Mouse (Mus musculus) frontal cortex, postnatal 25 days (tissue): ENCODE measurements around the gene Gm20517.

ENCODE experiments used
- DNase-seq, 2 experiments: peaks; one replicate each; pipeline ENCODE4 v3.0.0; 2022; ENCODE audit warnings: low spot score in 2 of 2

The Gm20517 gene

GRCm38 (mm10) chr17:47708972-47709371 is 97.6 kb downstream of the Gm20517 start:
- no peak for DNase-seq

GRCm38 (mm10) chr17:47710036-47710435 is 98.6 kb downstream of the Gm20517 start:
- DNase-seq: no peak

- no peak for DNase-seq
These were observed 100.5 kb downstream of the Gm20517 start for GRCm38 (mm10) chr17:47711883-47712282.

GRCm38 (mm10) chr17:47712889-47713571 is 101.6 kb downstream of the Gm20517 start:
- DNase-seq: no peak

- no peak for DNase-seq
These were observed 103.6 kb downstream of the Gm20517 start for GRCm38 (mm10) chr17:47715037-47715436.

- DNase-seq: no peak
These were observed 109.8 kb downstream of the Gm20517 start for GRCm38 (mm10) chr17:47721183-47721582.

- no peak for DNase-seq
These were observed 115.2 kb downstream of the Gm20517 start, which contains the start of gene Pgc for GRCm38 (mm10) chr17:47726566-47726965. Pgc (plus strand) TSS chr17:47726842.

- DNase-seq: no peak
These were observed 119.5 kb downstream of the Gm20517 start for GRCm38 (mm10) chr17:47730633-47731575.
